Mouse (Mus musculus): Measurements from ENCODE around the gene Dchs2.
"Not testable (repeated sequence)": the region's sequence is repeated elsewhere in the genome, so short reads cannot be mapped to it uniquely, and the experiment has no call there.

Gene Dchs2

GRCm38 (mm10) chr3:83127726-83128448 is at the start of gene Dchs2:
Gene Dchs2 (plus strand): TSS chr3:83127948.
- in situ Hi-C loops (cut with MboI): no loop called here

GRCm38 (mm10) chr3:83080567-83081055 is 47.1 kb upstream of the Dchs2 start:
- in situ Hi-C loops (cut with MboI): no loop called here

- in situ Hi-C loops (cut with MboI): no loop called here
Measured at GRCm38 (mm10) chr3:83097586-83097985, 30.2 kb upstream of the Dchs2 start.

GRCm38 (mm10) chr3:83098546-83099034 is 29.2 kb upstream of the Dchs2 start:
- in situ Hi-C loops (cut with MboI): no loop called here

GRCm38 (mm10) chr3:83099139-83099538 is 28.6 kb upstream of the Dchs2 start:
- in situ Hi-C loops (cut with MboI): no loop called here

GRCm38 (mm10) chr3:83099651-83100050 is 28.1 kb upstream of the Dchs2 start:
- in situ Hi-C loops (cut with MboI): no loop called here

- in situ Hi-C loops (cut with MboI): no loop called here
Measured at GRCm38 (mm10) chr3:83102286-83102685, 25.5 kb upstream of the Dchs2 start.

- in situ Hi-C loops (cut with MboI): no loop called here
Measured at GRCm38 (mm10) chr3:83110163-83110562, 17.6 kb upstream of the Dchs2 start.

GRCm38 (mm10) chr3:83111485-83112261 is 16.1 kb upstream of the Dchs2 start:
- in situ Hi-C loops (cut with MboI): no loop called here

- in situ Hi-C loops (cut with MboI): no loop called here
Measured at GRCm38 (mm10) chr3:83112869-83113268, 14.9 kb upstream of the Dchs2 start.

GRCm38 (mm10) chr3:83114946-83115345 is 12.8 kb upstream of the Dchs2 start:
- in situ Hi-C loops (cut with MboI): no loop called here

GRCm38 (mm10) chr3:83117592-83117991 is 10.2 kb upstream of the Dchs2 start:
- in situ Hi-C loops (cut with MboI): no loop called here

GRCm38 (mm10) chr3:83123945-83124344 is 3.8 kb upstream of the Dchs2 start:
- in situ Hi-C loops (cut with MboI): not testable (repeated sequence)

- in situ Hi-C loops (cut with MboI): no loop called here
Measured at GRCm38 (mm10) chr3:83127088-83127725, 541 bp upstream of the Dchs2 start.

GRCm38 (mm10) chr3:83128449-83128922 is 738 bp downstream of the Dchs2 start:
- in situ Hi-C loops (cut with MboI): no loop called here

GRCm38 (mm10) chr3:83129151-83129550 is 1.4 kb downstream of the Dchs2 start:
- in situ Hi-C loops (cut with MboI): no loop called here

GRCm38 (mm10) chr3:83136413-83136812 is 8.7 kb downstream of the Dchs2 start:
- in situ Hi-C loops (cut with MboI): no loop called here

GRCm38 (mm10) chr3:83138820-83139219 is 11.1 kb downstream of the Dchs2 start:
- in situ Hi-C loops (cut with MboI): no loop called here

GRCm38 (mm10) chr3:83145610-83146009 is 17.9 kb downstream of the Dchs2 start:
- in situ Hi-C loops (cut with MboI): no loop called here

- in situ Hi-C loops (cut with MboI): no loop called here
Measured at GRCm38 (mm10) chr3:83147273-83148054, 19.7 kb downstream of the Dchs2 start.

- in situ Hi-C loops (cut with MboI): no loop called here
Measured at GRCm38 (mm10) chr3:83148055-83148447, 20.3 kb downstream of the Dchs2 start.

All from mature B cell (primary cell).